Mouse (Mus musculus) erythroblast, embryonic 14.5 days (primary cell): ENCODE measurements around the gene Aimp1.

Source experiments
- GATA1 ChIP-seq: IDR thresholded peaks from 2 replicates; pipeline ENCODE4 v1.6.1; 2012; ENCODE audit warnings: low read length, inconsistent platforms, mixed read lengths
- TAL1 ChIP-seq: IDR thresholded peaks from 3 replicates; pipeline ENCODE4 v1.6.1; 2012; ENCODE audit warnings: low read length, inconsistent platforms, mixed read lengths

- TF ChIP-seq TAL1 (no peak), GATA1 (no peak)
These were observed 50.9 kb downstream of the Aimp1 start for GRCm38 (mm10) chr3:132633261-132633660.
